Mouse (Mus musculus): Measurements from ENCODE around the gene Art1.

Art1 gene

DNA sequence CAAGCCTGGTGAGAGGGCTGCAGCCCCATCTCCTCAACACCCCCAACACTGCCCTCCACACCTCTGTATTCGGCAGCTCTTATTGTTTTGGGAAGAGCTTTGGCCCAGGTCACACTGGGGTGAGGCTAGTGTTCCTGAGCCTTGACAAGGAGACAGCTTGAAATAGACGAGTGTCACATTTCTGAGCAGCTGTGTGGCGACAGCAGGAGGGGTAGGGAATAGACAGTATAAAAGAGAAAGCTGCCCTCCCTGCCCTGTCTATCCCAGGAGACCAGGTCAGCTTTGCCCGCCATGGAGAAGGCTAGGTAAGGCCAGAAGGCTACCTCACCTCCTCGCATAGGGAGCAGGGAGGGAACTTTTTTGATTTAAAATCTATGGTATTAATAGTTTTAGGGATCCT, at the start of gene Art1:
Gene Art1 (plus strand): TSS at position 257 of the 400 bp plus-strand sequence.
- DNase-seq (ENCODE audit: low read depth) = no peak

DNA sequence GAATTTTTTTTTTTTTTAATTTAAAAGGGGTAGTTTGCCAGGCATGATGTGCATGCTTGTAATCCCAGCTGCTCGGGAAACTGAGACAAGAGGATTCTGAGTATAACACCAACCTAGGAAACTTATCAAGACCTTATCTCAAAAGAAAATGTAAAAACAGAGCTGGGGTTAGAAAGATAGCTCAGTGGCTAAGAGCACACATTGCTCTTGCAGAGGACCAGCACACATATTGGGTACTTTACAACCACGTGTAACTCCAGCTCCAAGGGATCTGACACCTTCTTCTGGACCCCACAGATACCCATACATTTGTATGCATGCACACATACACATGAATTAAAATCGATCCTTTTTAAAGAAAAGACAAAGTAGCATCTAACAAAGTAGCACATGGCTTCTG, 40.2 kb upstream of the Art1 start:
- no peak for DNase-seq (ENCODE audit: low read depth)

DNA sequence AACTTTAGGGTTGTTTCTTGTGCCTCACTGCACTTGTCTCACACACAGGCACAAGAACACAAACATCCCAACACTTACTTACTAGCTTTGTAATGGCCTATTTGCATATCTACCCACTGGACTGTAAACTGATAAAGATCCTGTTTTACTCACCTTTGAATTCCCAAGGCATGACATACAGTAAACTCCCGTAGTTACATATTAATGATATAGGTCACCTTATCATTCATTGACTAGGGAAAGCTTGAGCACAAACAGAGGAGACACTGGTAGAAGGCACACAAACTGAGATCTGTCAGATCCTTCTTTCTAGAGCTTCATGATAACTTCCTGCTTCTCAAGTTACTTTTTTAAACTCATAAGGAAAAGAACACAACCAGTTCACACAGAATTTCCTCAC, 39.3 kb upstream of the Art1 start:
- no peak for DNase-seq (ENCODE audit: low read depth)

DNA sequence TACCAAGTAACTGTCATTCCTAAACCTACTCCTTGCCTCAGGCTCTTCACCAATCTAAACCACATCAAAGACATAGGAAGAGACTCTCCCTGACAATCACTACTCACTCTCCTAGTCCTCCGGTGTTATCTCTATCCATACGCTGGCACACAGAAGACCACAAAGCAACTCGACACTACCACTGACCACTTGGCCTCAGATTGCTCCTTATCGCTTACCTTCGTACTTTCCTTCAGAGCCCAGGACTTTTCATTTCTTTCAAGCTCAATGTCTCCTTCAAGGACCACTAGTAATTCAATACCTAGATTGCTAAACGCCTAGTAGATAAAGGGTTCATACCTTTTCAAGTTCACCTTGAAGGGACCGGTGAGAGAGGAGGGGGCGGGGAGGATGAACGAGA, 37.7 kb upstream of the Art1 start:
- peak; percentile 51 for DNase-seq (ENCODE audit: low read depth)

DNA sequence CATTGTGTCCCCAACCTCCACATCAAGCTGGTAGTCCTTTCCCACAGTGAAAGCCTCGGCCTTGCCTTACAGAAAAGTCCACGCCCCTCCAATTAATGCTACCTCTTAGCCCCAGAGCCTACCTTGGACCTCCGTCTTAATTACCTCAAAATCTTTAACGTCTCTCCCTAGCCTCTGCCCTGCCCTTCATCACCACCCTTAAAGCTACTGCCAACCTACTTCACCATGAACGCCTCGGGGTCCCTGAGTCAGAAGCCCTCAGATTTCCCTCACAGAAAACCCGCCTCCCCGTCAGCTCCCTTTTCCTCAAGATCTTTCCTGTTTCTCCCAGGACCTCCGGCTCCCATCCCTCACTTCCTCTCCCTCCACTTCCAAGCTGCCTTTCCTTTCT, 36.9 kb upstream of the Art1 start:
- DNase-seq (ENCODE audit: low read depth) = no peak

DNA sequence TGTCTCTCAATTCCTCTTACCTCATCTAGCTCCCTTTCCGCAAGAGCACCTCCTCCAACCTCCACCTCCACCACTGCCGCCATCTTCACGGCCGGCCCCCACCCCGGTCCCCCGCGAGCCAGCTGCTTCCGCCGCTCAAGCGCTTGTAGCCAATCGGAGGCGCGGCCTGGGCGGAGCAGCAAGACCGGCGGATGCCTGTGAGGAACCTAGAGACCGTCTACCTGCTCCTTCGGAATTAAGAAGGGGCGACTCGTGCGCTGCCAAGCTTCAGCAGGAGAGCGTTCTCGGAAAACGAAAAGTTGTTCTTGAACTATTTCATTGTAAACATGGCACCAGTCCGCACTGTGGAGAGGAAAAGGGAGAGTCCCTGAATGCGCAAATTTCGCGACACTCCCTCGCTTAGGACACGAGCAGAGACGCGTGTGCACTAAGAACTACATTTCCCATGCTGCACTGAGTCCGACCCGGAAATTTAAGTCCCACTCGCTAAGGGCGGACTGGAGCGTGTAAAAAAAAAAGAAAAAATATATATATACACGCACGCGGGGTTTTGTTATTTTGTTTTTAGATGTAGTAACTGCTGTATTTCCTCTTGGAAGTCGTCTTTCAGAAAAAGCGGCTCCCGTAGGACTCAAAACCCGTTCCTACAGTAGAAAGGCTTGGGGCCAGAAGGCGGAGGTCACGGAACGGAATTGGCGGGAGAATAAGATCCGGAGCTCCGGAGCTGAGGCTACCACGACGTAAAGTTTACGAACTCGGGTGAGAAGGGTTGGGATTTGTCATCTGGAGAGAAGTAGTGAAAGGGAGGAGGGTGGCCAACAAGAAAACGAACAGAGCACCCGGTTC, 36.3 kb upstream of the Art1 start, which contains the start of the genes Rnf121, Xndc1 and Xntrpc:
Gene Rnf121 (minus strand): TSS at position 424 of the 846 bp plus-strand sequence.
Gene Xndc1 (plus strand): TSS at position 466 of the 846 bp plus-strand sequence.
Gene Xntrpc (plus strand): TSS at position 668 of the 846 bp plus-strand sequence.
- peak; percentile 96 for DNase-seq (ENCODE audit: low read depth)

DNA sequence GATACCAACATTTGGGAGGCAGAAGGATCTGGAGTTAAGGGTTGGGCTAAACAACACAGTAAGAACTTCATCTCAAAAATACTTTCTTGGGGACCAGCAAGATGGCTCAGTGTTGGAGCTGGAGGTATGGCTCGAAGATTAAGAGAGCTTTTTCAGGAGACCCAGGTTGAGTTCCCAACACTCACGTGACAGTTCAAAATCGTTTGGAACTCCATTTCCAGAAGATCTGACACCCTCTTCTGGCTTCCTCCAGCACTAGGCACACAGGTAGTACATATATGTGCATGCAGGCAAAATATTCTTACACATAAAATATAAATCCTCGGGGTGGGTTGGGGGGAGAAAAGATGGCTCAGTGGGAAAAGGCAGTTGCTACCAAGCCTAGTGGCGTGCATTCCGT, 35.2 kb upstream of the Art1 start:
- peak; percentile 20 for DNase-seq (ENCODE audit: low read depth)

DNA sequence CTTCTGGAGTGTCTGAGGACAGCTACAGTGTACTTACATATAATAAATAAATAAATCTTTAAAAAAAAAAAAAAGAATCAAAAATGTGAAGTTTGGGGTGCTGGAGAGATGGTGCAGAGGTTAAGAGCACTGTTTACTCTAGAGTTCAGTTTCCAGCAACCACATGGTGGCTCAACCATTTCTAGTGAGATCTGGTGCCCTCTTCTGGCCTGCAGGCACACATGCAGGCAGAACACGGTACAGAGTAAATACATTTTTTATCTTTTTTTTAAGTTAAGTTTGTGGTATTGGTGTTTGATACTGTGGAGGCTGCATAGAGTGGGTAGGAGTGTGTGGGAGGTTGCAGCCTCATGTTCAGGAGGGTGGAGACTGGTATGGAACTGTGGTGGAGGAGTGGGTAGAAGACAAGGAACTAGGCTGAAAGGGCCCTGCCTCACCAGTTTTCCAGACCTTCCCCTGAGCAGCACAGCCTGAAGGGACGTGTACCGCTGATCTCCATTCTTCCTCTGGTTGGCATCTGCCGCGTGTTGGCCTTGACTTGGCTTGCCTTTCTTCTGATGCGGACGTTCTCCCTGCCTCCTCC, 24.7 kb upstream of the Art1 start:
- DNase-seq (ENCODE audit: low read depth) = peak; percentile 74

DNA sequence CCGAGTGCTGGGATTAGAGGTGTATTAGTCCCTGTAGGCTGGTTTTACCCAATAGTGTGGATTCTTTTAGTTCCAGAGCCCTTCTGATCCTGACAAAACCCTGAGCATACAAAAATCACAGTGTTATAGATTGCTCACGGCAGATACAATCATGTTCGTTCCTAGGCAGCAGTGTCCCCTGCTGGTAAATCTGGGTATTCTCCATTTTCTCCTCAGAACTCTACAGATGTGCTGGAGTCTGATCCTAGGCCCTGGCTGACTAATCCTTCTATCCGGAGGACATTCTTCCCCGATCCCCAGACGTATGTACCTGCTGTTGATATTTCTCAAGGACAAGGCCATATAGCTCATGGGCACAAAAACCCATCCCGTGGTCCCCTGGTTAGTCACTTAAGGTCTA, 23.0 kb upstream of the Art1 start:
- peak; percentile 68 for DNase-seq (ENCODE audit: low read depth)

DNA sequence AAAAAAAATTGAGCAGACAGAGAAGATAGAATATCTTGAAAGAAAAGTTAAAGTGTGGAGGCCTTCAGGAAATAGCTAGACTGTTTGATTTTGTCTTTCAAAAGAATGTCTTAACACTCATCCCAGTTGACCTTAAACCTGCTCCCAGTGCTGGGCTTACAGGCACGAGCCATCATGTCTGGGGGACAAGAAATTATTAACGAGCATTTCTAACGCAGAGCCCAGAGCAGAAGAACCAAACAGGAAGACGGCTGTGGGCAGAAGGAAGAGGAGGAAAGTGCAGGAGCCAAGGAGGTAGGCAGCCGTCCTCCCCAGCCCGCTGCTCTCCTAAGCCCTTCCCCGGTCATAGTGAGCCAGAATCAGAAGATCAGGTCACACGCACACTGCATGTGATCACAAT, 21.2 kb upstream of the Art1 start:
- DNase-seq (ENCODE audit: low read depth) = no peak

DNA sequence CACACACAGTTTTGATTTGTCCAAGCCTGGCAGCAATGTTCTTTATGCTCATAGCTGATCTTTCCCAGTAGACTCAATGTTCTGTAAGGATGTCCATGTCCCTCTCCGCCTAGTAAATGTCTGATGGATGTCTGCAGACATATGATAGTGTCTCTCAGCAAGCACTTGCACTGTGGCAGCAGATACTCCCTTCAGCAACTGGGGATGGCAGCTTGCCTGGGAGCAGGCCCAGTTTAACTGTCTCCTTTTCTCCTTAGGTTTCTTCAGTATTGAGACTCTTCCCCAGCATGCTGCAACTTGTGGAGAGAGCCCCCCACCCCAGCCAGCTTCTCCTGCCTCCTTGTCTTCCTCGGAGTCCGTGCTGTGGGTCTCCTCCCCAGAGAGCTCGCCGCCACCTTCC, 19.8 kb upstream of the Art1 start:
- no peak for DNase-seq (ENCODE audit: low read depth)

DNA sequence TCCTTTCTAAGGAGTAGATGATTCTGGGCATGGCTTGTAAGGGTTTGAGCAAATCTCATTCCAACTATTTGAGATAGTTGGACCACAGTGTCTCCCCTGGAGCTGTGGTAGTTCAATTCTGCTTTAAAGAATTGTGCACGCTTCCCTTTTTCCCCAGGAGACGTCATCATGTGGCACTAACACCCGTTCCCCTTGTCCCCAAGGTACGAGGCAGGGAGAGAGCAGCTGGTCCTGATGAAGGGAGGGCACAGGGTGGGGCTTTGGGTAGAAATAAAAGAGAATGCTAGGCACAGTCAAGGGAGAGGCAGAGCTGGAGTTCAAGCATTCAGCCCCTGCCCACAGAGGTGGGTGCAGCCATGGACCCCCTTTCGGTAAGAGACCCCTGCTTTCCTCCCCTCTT, 18.7 kb upstream of the Art1 start, which contains the start of gene Trpc2:
Gene Trpc2 (plus strand): TSS at position 301 of the 400 bp plus-strand sequence.
- no peak for DNase-seq (ENCODE audit: low read depth)

DNA sequence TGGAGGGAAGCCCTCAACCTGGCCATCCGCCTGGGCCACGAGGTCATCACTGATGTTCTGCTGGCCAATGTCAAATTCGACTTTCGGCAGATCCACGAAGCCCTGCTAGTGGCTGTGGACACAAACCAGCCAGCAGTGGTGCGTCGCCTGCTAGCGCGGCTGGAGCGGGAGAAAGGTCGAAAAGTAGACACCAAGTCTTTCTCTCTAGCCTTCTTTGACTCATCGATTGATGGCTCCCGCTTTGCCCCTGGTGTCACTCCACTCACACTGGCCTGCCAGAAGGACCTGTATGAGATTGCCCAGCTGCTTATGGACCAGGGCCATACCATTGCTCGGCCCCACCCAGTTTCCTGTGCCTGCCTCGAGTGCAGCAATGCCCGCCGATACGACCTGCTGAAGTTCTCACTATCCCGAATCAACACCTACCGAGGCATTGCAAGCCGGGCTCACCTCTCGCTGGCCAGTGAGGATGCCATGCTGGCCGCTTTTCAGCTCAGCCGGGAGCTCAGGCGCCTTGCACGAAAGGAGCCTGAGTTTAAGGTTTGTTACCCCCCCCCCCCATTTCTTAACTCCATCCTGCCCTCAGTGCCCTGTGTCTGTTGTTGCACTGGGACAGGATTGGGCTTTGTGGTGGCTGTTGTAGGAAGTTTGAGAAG, 17.4 kb upstream of the Art1 start:
- DNase-seq (ENCODE audit: low read depth) = no peak

DNA sequence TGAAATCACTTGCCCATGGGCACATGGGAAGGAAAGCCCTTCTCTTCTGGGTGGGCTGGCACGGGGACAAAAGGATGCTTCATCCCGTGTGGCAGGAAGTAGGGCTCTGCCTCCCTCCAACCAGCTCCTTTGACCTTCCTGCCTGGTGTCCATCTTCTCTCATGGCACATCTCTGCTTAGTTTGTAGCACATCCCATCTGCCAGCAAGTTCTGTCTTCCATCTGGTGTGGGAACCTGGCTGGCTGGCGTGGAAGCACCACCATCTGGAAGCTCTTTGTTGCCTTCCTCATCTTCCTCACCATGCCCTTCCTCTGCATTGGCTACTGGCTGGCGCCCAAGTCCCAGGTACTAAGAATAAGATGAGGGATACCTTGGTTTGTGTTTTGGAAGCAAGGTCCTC, 14.2 kb upstream of the Art1 start:
- no peak for DNase-seq (ENCODE audit: low read depth)

DNA sequence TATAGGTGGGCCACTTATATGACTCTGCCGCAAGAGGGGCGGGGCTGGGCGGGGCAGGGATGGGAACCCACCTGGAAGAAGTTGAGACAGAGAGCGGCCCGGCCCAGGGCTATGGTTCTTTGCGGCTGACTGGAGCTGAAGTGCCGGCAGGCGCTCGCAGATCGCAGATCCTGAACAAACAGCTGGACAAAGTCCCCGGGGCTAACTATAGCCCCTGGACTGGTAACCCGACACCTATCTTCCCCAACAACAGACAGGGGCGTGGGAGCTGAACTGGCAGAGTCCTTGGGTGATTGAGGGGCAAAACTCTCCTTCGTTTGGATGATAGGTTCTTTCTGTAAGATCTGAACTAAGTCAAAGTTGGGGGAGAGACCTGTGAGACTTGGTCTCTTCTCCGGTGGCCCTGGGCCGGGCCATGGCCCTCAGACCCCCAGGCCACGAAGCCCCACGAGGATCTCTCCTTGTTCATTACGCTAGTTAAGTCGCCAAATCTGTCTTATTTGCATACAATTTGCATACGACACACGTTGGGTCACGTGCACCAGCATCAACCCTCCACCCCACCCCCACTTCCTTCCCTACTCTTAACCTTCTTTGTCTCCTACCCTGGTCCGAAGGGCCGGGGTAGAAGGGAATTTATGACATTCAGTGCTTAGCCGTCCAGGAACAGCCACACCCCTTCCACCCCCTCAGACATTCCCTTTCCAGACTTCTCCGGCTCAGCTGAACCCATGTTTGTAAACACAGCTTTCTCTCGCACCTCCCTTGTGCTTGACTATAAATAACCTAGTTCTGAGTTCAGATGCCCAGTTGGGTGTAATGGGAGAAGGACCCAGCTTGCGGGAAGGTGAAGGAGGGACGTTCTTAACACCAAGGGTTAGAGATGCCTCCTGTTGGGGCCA, 1.5 kb upstream of the Art1 start:
- peak; percentile 82 for DNase-seq (ENCODE audit: low read depth)

DNA sequence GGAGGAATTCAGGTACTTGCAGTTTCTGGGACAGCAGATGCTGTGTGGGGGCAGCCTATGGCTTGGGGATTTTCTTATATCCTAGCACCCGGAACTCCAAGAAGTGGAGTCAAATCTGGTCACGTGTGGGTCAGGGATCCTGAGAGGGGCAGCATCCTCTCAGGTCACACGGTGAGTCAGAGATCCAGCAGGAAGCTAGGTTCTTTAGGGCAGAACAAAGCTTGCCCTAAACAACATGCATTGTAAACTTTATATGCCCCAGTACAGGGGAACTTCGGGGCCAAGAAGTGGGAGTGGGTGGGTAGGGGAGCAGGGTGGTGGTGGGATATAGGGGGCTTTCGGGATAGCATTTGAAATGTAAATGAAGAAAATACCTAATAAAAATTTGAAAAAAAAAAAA, 675 bp upstream of the Art1 start:
- DNase-seq (ENCODE audit: low read depth) = no peak

DNA sequence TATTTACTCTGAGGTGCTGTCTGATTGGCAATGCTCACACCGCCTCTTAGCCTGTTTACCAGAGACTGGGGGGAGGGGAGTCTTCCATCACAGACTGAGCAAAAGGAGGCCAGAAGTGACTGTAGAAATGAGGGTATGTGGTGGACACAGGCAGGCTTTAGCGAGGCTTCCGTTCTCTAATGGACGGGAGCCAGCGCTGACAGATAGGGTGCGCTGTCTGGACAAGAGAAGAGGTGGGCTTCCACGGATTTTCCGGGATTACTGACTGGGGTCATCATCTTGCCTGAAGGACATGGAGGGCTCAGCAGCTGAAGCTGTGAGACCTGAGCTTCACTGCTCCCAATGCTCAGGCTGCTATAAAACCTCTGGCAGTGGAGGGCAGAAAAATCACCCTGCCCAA, 698 bp downstream of the Art1 start:
- DNase-seq (ENCODE audit: low read depth) = no peak

DNA sequence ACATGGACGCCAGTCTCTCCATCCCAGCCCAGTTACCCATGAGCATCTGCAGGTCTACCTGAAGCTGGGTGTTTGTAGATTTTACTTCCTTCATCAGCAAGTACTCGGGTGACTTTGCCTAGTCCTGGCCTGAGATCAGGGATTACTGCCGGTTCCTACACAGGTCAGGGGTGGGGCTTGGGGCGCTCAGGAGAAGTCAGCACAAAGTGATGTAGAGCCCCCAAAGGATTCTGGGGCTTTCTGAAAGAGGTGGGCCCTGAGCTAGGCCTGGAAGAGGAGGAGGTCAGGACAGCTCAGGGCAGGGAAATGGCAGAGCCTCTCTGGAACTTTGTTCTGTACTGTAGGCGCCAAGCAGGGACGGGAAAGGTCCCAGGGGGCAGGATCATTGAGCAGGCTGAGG, 1.2 kb downstream of the Art1 start:
- DNase-seq (ENCODE audit: low read depth) = no peak

DNA sequence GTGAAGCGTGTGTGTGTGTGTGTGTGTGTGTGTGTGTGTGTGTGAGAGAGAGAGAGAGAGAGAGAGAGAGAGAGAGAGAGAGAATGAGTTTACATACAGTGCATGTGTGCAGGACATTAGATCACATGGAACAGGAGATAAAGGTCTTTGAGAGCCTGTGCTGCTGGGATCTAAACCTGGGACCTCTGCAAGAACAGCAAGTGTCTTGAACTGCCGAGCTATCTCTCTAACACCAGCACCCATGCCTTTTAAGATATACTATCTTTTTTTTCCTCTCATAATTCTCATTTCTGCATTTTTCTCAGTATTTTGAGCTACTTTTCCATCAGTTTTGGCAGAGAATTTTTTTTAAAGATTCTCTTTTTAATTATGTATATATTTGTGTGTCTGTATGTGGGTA, 2.0 kb downstream of the Art1 start:
- no peak for DNase-seq (ENCODE audit: low read depth)

DNA sequence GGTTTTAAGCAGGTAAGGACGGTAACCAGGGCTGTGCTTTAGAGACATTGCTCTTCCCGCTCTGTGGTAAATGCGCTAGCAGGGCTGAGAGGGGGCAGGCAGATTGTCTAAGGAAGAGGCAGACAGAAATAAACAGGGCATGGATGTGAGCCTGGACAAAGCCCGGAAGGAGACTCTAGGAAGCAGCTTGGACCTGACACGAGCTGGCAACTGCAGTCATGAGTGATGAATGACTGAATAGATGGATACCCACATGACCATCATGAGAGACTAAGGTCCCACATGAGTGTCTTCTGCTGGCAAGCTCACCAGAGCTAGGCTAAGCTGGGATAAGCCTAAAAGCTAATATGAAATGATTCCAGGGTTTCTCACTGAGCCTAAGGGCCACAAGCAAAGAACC, 2.6 kb downstream of the Art1 start:
- DNase-seq (ENCODE audit: low read depth) = no peak

DNA sequence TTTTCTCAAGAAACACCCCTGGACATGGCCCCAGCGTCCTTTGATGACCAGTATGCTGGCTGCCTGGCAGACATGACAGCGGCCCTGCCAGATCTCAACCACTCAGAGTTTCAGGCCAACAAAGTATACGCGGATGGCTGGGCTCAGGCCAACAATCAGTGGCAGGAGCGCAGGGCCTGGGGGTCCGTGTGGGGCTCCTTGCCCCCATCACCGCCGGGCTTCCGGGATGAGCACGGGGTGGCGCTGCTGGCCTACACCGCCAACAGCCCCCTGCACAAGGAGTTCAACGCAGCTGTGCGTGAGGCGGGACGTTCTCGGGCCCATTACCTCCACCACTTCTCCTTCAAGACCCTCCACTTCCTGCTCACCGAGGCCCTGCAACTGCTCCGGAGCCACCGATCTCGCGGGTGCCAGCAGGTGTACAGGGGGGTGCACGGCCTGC, 5.2 kb downstream of the Art1 start:
- no peak for DNase-seq (ENCODE audit: low read depth)

DNA sequence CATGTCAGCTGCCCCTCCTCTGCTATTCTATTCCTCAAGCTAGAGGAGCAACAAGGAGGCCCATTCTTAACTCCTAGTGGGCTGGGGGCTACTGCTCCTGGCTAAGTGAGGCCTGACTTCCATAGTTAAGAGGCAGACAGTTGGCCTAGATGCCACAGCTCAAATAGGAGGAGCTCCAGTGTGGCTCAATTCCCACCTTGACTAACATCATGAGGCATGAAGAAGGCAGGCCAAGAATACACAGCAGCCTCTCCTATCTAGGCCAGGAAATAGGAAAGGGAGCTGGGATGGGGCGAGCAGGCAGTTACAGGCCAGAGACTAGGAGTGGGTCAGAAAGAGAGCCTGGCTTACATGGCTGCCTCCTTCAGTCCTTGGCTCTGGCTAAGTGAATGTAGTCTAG, 6.7 kb downstream of the Art1 start:
- no peak for DNase-seq (ENCODE audit: low read depth)

Measured in induced T-regulatory cell, adult 2 months (primary cell).